Mouse (Mus musculus): ENCODE data around the gene Mok. TPM values are rescaled to one million over a fixed set of nuclear protein-coding genes. Genes with fewer than 3 reads are reported as not detected.

The Mok gene
- polyA plus RNA-seq (2012; fragmentation: generic; extraction: Trizol), result 1 to 10 TPM; 2.0 to 5.1 TPM

GRCm38 (mm10) chr12:110840348-110841198 is at the start of gene Mok:
Mok (minus strand) TSS chr12:110840939.

GRCm38 (mm10) chr12:110889036-110890020 is 48.6 kb upstream of the Mok start, which contains the start of the genes Cinp and Tecpr2:
Cinp (minus strand) TSS chr12:110889145.
Tecpr2 (plus strand) TSS chr12:110889264.

GRCm38 (mm10) chr12:110850010-110850928 is 9.5 kb upstream of the Mok start, which contains the start of gene Zfp839:
Zfp839 (plus strand) TSS chr12:110850253.

Other genes with a start within 250 kb of the Mok start
- 100 to 1,000 TPM in 1 of 2 experiments, 10 to 100 TPM in 1; 31.8 to 151 TPM for gene Dync1h1, start 239.5 kb downstream of the Mok start, polyA plus RNA-seq (2012; fragmentation: generic; extraction: Trizol)
- gene 1700001K19Rik, start 158.3 kb downstream of the Mok start, polyA plus RNA-seq (2012; fragmentation: generic; extraction: Trizol), result under 1 TPM in 1 of 2 experiments, not detected in 1; 0.06 TPM
- gene Hsp90aa1, start 138.2 kb downstream of the Mok start, polyA plus RNA-seq (2012; fragmentation: generic; extraction: Trizol), result 10 to 100 TPM; 60.2 to 64.2 TPM
- gene Wdr20, start 103.0 kb downstream of the Mok start, polyA plus RNA-seq (2012; fragmentation: generic; extraction: Trizol), result 10 to 100 TPM in 1 of 2 experiments, under 1 TPM in 1; 0.98 to 11.8 TPM
- gene Zfp839, start 9.3 kb upstream of the Mok start, polyA plus RNA-seq (2012; fragmentation: generic; extraction: Trizol), result 1 to 10 TPM in 1 of 2 experiments, under 1 TPM in 1; 0.48 to 4.0 TPM
- gene Cinp, start 48.2 kb upstream of the Mok start, polyA plus RNA-seq (2012; fragmentation: generic; extraction: Trizol), result 10 to 100 TPM; 39.8 to 40.9 TPM
- gene Tecpr2, start 48.3 kb upstream of the Mok start, polyA plus RNA-seq (2012; fragmentation: generic; extraction: Trizol), result 1 to 10 TPM in 1 of 2 experiments, under 1 TPM in 1; 0.44 to 3.1 TPM
- gene Ankrd9, start 138.1 kb upstream of the Mok start, polyA plus RNA-seq (2012; fragmentation: generic; extraction: Trizol), result 10 to 100 TPM; 11.3 to 12.7 TPM
- 1 to 10 TPM in 1 of 2 experiments, under 1 TPM in 1; 0.51 to 8.3 TPM for gene Rcor1, start 198.4 kb upstream of the Mok start, polyA plus RNA-seq (2012; fragmentation: generic; extraction: Trizol)

Data from C3H10T1/2 (cell line).